Mouse (Mus musculus) kidney, adult 11 months (tissue): Measurements from ENCODE around the gene Agbl1.

Experiments
- DNase-seq: peaks from one replicate; pipeline ENCODE4 v3.0.0; 2022

The Agbl1 gene

GRCm38 (mm10) chr7:76392296-76392940, 162.7 kb downstream of the Agbl1 start:
- DNase-seq, result no peak

DNA sequence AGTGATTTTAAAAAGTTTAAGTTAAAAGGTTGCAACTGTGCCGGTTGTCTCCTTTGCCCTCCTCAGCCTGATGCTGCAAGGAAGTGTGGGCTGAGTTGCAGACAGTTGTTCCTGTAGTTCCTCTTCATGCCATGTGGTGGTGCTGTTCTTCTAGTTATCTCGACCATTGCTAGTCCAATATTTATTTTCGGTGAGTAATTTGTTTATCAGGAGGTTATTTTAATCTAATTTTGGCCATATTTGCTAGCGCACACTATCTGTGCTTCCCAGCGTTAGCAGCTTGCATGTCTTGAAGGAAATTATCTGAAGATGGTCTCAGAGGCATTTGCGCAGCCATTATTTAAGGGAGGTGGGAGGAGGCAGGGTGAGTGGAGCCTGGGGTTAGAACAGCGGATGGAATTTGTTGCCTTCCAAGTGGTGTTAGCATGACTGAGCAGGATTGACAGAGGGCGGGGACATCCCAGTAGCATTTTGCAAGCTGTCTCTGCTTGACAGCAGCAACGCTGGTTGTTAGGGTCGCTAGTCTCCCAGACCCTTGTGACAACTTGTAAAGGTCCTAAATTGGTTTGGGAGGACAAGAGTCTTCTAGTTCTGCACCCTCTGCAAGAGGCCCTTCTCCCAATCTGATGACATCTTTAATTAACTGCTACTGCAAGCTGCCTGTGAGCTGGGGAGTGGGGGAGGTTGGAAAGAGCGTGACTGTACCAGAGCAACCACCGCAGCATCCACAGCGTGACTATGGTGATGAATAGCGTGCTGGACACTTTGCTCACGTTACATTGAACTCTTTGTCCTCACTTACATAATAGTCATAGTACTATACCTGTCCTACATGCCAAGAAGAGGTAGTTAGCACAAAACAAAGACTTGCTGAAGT, 163.5 kb downstream of the Agbl1 start:
- peak; percentile 27 for DNase-seq

GRCm38 (mm10) chr7:76407930-76408557, 178.4 kb downstream of the Agbl1 start:
- no peak for DNase-seq

DNA sequence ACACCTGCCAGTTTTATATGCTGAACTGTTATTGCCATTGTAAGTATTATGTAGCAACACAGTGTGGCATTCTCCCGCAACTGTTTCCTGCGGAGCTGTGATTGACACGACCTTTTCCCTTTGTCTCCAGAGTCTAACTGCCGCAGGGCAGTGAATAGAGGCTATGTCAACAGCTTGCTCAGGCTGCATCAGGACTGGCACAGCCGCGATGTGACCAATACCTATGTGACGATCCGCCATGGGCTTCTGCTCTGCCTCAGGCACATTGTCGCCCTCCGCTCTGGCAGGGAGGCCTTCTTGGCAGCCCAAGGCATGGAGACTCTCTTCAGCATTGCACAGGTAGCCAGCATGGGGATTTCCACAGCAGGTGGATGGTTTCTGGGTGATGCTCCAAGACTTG, 179.3 kb downstream of the Agbl1 start:
- no peak for DNase-seq

DNA sequence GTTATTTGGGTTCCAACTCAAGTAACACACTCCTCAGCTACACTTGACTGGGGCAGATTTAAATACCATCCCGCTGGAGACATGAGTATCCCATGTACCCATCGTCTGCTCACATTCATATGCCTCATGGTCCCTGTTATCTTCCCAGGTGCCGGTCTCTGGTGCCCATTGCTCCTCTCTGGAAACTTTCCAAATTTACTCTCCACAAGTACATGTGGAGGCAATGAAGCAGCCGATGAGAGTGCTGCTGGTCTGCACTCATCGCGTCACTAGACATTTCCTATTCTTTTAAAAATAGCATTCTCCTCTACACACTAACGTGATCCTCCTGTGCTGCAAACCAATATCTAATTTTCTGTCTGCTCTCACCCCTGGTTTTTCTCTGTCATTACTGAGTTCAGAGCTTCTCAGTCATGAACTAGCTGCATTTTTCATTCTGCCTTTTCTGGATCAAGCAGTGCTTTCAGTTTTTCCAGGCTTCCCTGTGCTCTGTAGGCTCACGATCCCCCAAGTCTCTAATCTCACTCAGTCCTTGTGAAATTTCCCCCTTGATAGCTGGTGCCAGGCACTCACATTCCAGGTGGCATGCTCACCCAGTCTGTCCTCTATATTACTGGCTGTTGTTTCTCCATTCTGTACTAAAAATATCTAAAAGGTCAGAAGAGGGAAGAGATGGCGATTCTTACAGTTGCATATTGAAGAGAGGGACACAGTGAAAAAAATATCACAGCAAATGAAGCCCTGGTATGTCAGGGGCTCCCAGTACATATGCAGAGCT, 180.9 kb downstream of the Agbl1 start:
- no peak for DNase-seq

DNA sequence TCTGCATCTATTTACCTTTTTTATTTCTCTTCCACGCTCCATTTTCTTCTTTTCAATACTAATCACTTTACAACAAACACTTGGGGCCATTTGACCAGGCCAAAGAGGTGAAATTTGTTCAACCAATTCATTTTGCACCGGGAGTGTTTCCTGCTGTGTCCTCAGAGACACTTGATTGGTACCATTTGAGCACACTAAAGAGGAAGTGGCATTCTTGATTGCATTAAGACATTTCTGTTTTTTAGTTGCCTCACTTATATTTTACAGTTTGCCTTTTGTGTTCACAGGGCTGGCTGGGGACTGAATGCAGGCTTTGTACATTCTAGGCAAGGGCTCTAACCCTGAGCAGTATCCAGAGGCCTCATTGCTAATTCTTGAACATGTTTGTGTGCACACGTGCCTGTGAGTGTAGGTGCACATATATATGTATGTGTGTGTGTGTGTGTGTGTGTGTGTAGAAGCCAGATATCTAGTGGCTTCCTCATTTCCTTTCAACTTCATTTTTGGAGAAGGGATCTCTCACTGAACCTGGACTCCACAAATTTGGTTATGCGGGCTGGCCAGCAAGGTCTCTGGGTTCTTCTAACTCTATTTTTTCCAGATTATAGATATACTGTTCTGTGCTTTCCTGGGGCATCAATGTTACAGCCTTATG, 182.4 kb downstream of the Agbl1 start:
- DNase-seq, result no peak

DNA sequence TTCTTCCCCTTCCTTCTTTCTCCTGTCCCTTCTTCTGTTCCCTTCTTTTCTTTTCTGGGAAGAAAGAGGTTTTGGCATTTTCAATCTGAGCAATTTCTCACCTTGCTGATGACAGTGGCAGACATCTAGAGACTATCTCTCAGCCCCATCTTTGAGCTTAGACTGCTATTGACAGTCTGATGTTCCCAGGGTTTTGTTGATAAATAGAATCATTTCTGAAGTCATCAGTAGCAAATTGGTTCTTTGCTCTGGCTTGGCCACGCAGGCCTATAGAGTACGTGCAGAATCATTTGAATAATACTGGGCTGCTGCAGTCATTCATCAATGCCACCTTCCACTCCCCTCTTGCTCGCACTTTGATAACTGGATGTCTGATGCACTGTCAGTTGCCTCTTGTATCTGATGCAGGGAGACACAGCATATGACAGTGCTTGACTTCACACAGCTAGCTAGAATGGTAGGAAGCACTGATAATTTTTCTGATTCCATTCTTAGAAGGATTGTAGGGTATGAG, 186.5 kb downstream of the Agbl1 start:
- no peak for DNase-seq

- no peak for DNase-seq
Observed at GRCm38 (mm10) chr7:76438581-76438980, 208.9 kb downstream of the Agbl1 start.

- no peak for DNase-seq
Observed at GRCm38 (mm10) chr7:76438988-76439387, 209.3 kb downstream of the Agbl1 start.

DNA sequence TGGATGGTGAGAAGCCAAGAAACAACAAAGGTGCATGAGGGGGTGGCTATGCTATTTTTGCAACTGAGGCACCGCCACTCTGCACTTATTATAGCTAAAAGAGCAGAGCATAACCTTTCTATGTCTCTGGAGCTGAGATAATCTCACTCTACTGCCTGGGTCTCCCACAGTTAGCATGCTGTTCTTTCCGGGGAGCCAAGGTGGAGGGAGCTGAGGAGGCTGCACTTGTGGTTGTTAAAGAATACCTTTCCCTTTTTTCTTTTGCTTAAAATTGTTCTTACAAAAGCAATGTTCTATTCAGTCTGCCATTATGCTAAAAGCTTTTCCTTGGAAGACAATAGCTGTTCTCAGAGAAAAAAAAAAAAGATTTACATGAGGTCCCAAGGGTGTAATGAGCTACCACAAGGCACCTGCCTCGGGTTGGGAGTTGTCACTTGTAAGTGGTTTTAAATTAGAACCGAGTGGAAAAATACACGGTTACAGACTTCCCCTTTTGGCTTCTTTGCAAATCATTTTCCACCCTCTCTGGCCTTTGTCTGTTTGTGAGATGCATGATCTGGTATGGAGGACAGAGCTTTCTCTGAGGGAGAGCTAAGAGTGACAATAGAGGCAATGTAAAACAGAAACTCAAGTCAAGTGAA, 232.8 kb downstream of the Agbl1 start:
- no peak for DNase-seq

GRCm38 (mm10) chr7:76466427-76466826, 236.7 kb downstream of the Agbl1 start:
- DNase-seq, result no peak

- no peak for DNase-seq
Observed at GRCm38 (mm10) chr7:76474233-76474632, 244.5 kb downstream of the Agbl1 start.

GRCm38 (mm10) chr7:76485546-76485945, 255.9 kb downstream of the Agbl1 start:
- no peak for DNase-seq

GRCm38 (mm10) chr7:76487519-76487918, 257.8 kb downstream of the Agbl1 start:
- DNase-seq, result no peak

- no peak for DNase-seq
Observed at GRCm38 (mm10) chr7:76524291-76524690, 294.6 kb downstream of the Agbl1 start.

DNA sequence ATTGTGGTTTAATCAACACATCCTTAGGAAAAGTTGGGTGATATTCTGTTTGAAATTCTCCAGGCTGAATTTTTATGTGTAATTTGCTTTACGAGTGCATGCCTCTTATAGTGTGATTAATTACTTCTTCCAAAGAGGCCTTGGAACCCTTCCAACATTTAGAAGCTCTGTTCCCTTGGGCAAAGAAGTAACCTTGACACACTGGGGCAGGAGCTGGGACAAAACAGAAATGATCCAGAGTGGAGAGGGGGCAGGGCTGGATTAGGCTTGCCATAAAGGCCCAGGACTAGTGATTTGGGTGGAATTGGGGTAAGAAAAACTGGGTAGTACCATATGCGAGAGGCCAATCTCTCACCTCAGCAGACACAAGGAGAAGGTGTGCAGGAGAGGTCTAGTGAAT, 316.8 kb downstream of the Agbl1 start:
- DNase-seq, result peak; percentile 36

DNA sequence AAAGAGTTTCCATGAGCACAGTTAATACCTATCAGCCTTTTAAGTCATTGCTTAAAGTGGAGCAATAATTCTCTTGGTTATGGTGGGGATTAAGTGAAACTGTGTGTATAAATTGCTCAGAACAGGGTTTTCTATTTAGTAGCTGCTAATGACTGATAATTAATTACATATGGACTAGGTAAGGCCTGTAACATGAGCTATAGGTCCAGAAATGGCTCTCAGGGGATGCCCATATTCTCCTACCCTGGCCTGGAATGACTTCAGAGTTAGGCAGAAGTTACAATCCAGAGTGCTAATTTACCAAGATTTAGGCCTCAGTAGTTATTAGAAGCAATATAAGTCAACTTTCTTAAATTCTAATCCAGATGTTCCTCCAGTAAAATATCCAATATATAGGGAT, 317.6 kb downstream of the Agbl1 start:
- no peak for DNase-seq

GRCm38 (mm10) chr7:76551860-76552259, 322.2 kb downstream of the Agbl1 start:
- no peak for DNase-seq

DNA sequence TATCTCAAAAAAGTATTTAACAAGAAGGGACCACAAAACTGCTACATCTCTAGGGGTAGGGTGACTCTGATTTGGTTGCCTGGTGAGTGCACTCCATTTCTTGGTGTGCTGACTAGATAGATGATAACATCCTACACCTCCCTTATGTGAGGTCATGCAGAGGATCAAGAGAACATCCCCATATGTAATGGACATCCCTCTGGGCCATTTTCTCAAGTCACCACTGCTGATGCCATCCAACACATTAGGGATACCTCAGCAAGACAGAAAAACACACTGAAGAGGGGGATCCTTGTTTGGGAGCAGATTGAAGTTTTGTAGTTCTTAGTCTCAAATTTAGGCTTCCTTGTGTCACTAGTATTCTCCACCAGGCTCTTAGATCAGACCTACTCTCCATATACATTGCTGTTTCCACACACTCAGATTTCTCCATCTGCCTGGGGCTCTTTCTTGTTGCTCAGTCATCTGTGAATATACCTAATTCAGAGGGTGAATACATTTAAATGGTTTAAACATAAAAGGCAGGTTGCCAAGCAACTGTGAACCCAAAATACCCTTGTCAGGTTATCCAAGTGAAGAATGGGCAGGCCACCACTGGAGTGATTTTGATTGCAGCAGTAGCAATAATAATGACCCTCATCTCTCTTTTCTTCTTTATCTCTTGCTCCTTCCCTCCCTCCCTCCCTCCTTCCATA, 331.0 kb downstream of the Agbl1 start:
- DNase-seq, result peak; percentile 14

DNA sequence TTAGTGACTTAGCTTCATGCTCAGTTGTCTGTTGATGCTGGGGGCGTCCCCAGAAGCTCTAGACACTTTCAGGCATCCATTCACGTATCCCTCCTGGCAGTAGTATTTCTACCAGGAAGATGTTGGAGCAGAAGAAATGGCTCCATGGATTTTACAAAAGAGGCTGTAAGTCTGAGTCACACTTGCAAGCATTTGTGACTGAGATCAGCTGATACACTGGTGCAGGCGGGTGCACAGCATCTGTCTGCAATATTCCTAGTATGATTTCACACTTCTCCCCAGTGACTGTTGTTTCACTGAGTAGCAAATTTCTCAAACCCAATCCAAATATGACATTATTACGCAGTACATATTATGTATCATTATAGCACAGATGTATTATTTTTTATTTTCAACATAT, 332.8 kb downstream of the Agbl1 start:
- no peak for DNase-seq

DNA sequence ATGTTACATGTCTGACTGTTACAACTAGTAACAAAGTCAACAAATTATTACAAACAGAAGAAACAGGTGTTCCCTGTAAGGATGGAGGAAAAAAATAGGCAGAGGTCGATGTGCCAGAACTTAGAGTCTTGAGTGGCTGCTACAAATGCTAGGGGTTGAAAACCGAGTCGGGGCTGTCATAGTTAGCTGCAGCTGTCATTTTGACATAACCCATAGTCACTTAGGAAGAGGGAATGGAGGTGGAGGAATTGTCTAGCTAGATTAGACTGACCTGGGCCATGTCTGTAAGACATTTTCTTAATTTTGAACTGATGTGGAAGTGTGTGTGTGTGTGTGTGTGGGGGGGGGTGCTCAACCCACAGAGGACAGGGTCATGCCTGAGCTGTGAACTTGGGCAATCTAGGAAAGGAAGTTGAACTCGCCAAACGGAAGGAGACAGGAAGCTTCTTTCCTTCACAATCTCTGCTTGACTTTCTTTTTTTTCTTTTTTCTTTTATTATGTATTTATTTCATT, 364.9 kb downstream of the Agbl1 start:
- no peak for DNase-seq
